Mouse (Mus musculus): ENCODE measurements around the gene Ces2h. TPM values are rescaled to one million over a fixed set of nuclear protein-coding genes. Genes with fewer than 3 reads are reported as not detected.

The Ces2h gene
- polyA plus RNA-seq (2012; ENCODE audit: low replicate concordance) = not detected in 2 replicates

DNA sequence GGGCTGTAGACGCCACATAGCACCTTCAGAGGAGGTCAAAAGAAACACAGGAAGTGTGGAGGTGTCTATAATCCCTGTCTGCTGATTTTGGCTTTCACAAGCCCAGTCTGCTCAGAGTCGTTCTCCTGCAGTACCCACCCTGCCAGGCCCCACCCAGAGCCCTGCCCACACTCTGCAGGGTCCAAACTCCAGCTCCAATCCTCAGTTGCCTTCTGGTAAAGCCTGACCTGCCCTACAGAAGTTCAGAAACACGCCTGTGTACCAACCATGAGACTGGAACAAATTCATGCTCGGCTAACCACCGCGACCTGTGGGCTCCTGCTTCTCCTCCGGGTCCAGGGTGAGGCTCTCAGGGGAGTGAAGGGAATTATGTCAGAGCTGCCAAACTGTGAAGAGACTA is at the start of gene Ces2h:
Gene Ces2h, plus strand, starts transcription at position 268 of the 400 bp plus-strand sequence.

GRCm38 (mm10) chr8:104961537-104961961 is 39.1 kb upstream of the Ces2h start, which contains the start of gene Ces2g:
TSS of gene Ces2g (plus strand) at chr8:104961718.

DNA sequence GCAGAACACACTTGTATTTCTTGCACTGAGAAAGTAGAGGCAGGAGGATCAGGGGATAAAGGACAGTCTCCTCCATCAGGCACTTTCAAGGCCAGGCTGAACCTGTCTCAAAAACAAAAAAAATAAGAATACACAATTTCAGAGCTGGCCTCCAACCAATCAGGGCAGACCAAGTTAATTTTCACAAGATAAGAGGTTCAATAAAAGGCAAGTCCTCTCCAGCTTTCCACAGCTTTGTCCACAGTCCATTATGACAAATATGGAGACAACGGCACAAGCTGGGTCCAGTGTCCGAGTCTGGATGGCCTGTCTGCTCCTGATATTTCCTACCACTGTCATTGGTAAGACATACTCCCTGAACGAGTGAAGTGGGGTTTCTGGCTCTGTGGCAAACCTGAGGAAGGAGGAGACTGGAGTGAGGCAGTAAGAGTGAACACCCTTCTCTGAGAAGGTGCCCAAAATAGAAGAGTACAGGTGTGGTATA is 47.8 kb downstream of the Ces2h start, which contains the start of gene Ces3a:
Gene Ces3a, plus strand, starts transcription at position 231 of the 484 bp plus-strand sequence.

Other genes starting within 250 kb of the Ces2h start
- gene Ces2b, start 169.3 kb upstream of the Ces2h start, polyA plus RNA-seq (2012; ENCODE audit: low replicate concordance) = not detected in 2 replicates
- 0.15 and 0.37 TPM in 2 replicates for gene Ces2c, start 153.8 kb upstream of the Ces2h start, polyA plus RNA-seq (2012; ENCODE audit: low replicate concordance)
- gene Ces2e, start 74.6 kb upstream of the Ces2h start, polyA plus RNA-seq (2012; ENCODE audit: low replicate concordance) = not detected in 2 replicates
- not detected in 2 replicates for gene Ces2f, start 53.5 kb upstream of the Ces2h start, polyA plus RNA-seq (2012; ENCODE audit: low replicate concordance)
- gene Ces2g, start 39.1 kb upstream of the Ces2h start, polyA plus RNA-seq (2012; ENCODE audit: low replicate concordance) = 0.33 and 7.1 TPM in 2 replicates
- not detected in 2 replicates for gene Ces3a, start 47.7 kb downstream of the Ces2h start, polyA plus RNA-seq (2012; ENCODE audit: low replicate concordance)
- gene Ces3b, start 82.9 kb downstream of the Ces2h start, polyA plus RNA-seq (2012; ENCODE audit: low replicate concordance) = not detected in 2 replicates
- not detected in 2 replicates for gene Ces4a, start 130.9 kb downstream of the Ces2h start, polyA plus RNA-seq (2012; ENCODE audit: low replicate concordance)
- gene Cbfb, start 169.8 kb downstream of the Ces2h start, polyA plus RNA-seq (2012; ENCODE audit: low replicate concordance) = 40.4 and 47.1 TPM in 2 replicates
- 4.3 and 8.5 TPM in 2 replicates for gene D230025D16Rik, start 224.3 kb downstream of the Ces2h start, polyA plus RNA-seq (2012; ENCODE audit: low replicate concordance)